Mouse (Mus musculus) hematopoietic stem cell, adult 5-6 weeks (primary cell): Measurements from ENCODE around the gene Wasf2. TPM values are rescaled to one million over a fixed set of nuclear protein-coding genes. Genes with fewer than 3 reads are reported as not detected.
A peak's percentile ranks its signal among the peaks of the same experiment; 100 is the strongest.

Experiments used
- ATAC-seq, 2 experiments: fragments of 125-278 bp in 1 of 2; replicated peaks in 1 of 2; 2 replicates each; pipeline ENCODE4 v1.8.0; 2016 to 2017; ENCODE audit warnings: inconsistent platforms in 2 of 2, mild to moderate bottlenecking in 2 of 2, moderate number of reproducible peaks in 2 of 2, low read depth in 1 of 2, moderate TSS enrichment in 1 of 2; ENCODE audit not compliant: low FRiP score in 2 of 2, poor library complexity in 2 of 2, severe bottlenecking in 2 of 2, insufficient read depth in 1 of 2, low TSS enrichment in 1 of 2
- total RNA-seq: library from RNA; stranded (forward); fragments of 172-1452, 232-1000 nt; gene quantifications from 2 replicates; pipeline ENCODE4 v1.2.3, GENCODE M21; 2017

Gene Wasf2
- total RNA-seq, 1 experiment from 2014 or later: 46.9 TPM

DNA sequence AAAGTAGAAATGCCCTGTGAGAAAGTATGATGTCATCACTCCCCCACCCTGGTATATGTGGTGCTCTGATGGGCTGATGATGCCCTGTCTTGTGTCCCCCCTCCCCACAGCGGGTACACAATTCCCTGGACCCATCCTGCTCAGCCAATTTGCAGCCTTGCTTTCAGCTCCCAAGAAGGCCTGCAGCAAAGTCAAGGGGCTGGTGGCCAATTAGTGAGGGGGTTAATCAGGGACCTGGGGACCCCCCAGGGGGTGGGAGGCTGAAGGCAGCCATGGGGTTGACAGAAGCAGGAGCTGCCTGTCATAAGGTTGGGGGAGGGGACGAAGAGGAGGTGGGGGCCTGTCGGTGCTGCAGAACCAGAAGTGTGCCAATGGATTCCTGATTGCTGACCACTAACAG, 73.3 kb downstream of the Wasf2 start:
- no peak for ATAC-seq

DNA sequence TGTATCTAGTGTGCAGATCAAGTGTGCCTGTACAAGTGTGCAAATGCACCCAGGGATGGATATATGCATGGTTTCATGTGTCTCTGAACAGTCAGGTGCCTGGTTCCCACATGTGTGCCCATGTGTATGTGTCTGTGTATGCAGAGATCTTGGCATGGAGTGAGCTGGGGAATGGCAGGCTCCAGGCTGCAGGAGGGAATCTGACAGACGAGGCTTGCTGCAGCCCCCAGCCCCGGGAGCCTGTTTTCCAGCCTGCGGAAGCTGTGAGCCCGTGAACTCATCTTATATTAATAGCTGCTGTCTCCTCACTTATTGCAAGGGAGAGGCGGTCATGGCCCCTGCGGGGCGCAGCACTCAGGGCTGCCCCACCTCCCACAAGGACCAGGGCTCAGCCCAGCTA, 74.1 kb downstream of the Wasf2 start:
- no peak for ATAC-seq

DNA sequence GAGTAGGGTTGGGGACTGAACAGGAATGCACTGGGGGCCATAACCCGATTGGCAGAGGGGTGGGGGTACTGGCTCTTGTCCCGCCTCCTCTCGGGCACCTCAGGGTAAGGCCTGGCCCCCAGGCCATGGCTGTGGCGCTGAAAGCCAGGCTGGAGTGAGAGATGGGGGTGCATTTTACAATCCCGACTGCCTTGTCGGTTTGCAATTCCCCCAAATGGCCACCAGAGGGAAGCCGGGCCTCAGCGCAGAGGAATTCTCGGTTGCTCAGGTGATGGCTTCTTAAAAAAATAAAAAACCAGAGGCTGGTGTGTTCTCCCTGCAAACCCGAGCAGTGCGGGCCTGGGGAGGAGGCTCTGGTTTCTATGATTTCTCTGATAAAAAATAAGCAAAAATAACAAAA, 79.1 kb downstream of the Wasf2 start:
- peak; percentile 55 to 63 for ATAC-seq

DNA sequence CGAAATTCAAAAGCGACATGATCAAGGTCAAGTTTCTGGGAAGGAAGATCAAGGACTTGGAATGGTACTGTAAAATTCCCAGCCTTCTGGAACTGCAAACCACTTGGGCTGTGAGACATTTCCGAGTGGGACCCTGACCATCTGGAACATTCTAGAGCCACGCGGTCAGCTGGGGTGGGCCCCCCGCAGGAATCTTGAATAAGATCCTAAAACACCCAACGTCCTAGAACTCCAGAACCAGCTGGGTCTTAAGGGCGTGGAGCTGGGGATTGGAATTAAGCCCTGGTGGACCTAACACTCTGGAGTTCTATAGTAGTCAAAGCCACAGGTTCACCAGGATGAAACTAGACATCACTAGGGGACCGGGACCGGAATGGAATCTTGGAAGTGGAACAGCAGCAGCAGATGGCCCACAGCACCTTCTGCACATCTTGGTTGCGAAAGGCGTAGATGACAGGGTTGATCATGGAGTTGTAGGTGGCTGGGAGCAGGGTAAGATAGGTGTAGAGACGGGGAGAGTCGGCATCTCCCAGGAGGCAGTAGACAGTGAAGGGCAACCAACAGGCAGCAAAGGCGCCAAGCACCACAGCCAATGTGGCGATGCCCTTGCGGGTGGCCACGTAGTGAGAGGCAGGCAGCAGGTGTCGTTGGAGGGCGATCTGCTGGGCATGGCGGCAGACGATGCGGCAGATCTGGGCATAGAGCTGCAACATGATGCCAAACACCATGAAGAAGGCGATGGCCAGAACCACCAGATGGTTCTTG, 79.9 kb downstream of the Wasf2 start:
- ATAC-seq: no peak

DNA sequence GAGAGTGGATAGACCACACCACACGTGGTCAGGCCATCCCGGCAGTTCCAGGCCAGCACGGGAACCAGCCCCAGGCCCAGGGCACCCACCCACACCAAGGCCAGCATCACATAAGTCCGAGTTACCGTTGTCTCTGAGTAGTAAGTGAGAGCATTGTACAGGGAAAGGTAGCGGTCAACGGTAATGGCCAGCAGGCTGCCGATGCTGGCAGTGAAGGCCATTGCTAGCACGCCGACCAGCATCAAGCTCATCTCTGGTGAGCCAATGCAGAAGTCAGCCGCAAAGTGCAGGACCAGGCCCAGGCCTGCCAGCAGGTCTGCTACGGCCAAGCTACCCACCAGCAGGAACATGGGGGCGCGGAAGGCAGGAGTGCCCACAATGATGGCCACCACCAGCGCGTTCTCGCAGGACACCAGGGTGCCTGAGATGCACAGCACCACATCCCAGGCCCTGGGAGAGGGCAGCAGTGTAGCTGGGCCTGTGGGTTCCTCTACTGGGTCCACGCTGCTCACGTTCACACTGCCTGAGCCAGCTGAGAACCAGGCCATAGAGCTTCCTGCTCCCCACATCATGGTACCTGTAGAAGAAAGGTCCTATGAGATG, 80.6 kb downstream of the Wasf2 start:
- ATAC-seq: no peak

DNA sequence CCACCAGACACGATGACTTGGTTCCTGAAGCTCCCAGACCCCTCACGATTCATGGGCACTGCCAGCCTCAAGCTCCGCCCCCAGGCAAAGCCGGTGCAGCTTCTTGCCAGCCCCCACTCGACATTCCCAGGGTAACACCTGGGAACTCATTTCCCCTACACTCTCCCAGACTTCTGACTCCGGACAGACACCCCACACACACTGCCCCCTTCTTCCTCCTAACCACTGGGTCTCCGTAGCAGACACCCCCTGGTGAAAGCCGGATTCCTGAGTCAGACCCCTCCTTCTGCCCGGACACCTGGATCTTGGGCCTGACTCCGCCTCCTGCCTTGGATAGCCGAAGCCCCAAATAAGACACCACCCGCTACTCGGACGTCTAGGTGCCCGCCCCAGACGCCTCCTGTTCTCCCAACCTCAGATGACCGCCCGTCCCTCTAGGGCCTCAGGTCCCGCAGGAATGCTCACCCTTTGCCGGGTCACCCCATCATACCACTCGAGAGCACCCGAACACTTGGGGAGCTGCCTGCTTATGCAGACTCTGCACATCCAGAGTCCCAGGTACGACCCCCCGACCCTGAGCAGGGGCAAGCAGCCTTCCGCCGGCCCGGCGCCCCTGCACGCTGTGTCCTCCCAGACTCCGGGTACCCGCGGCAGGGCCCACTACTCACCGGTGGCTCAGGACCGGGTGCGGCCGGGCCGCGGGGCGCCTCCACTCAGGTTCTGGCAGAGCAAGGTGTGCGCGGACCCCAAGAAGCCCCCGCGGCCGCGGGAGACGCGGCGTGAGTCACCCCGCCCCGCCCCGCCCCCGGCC, 81.7 kb downstream of the Wasf2 start, which contains the start of the genes Cd164l2 and Gpr3:
Cd164l2 (plus strand) TSS at position 381 of the 811 bp plus-strand sequence.
Gpr3 (minus strand) TSS at position 786 of the 811 bp plus-strand sequence.
- ATAC-seq: no peak

DNA sequence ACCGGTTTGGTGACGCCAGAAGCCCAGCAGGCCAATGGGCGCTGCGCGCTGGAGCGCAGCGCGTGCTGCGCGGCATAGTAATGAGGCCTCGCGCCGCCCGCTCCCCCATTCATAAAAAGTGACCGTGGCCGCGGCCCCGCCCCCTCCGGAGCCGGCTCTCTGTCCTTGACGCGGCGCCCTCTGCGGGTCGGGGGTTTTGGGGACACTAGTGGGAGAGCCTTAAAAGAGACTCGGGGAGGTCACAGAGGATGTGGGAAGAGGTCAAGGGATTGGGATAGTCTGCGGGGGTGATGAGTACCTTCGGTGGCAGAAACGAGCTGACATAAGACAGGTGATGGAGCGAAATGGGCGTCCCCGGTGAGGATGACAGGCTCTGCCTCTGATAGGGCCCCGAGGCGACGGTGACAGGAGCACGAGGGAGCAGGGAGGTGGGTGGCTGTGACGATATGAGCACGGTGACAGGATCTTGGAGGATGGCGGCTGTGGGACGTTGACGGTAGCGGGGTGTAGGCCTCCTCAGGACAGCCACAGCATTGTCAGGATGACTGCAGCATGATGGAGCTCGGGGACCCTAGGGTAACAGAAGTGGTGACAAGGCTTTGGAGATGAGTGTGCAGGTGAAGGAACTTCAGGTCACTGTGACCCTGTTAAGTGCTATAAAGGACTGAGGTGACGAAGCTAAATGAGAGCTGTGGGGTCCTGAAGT, 82.4 kb downstream of the Wasf2 start:
- peak; percentile 52 for ATAC-seq

DNA sequence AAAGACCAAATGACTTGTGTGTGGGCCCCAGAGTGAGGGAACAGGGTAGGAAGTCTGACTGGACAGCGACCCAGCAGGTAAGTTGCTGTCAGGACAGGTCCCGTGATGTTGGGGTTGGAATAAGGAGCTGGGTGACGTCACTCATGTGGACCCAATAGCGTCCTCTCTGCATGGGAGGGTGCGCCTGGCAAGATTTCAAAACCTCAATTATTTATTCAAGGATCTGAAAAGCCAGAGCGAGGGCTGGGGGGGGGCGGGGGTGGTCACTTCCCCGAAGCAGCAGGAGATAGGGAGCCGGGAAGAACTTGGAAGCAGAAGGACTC, 82.9 kb downstream of the Wasf2 start:
- no peak for ATAC-seq

DNA sequence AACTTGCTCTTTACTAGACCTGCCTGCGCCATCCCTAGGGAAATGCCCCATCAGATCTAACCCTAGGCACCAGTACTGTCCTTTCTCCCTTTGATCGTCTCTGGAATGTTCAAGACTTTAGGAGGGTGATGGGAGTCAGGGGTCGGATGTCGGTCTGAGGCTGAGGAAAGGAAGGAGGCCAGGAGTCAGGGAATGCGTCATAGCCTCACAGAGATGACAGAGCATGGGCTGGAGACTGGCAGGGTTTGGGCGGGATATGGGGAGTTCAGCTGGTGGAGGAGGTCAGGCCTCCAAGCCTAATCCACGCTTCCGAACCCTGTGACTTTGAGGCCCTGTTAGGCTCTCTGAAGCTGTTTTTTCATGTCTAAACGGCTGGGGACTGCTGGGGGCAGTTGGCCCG, 83.4 kb downstream of the Wasf2 start:
- ATAC-seq: no peak

DNA sequence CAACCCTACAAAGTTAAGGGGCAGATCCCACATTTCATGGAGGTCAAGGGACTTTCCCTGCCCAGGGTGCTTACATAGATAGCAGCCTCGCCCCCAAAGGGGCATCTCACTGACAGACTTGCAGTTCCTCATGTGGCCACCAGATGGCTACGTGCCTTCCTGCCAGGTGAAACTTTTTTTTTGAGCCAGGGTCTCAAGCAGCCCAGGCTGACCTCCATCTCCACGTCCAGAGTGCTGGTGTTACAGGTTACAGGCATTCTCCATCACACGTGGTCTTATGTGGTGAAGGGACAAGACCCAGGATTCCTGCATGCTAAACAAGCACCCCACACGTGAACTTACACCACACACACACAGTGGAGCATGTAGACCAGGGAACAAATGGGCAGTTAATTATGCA, 87.3 kb downstream of the Wasf2 start:
- ATAC-seq: peak in 1 of 2 experiments; percentile 42; a peak in 2 of 4 replicates

DNA sequence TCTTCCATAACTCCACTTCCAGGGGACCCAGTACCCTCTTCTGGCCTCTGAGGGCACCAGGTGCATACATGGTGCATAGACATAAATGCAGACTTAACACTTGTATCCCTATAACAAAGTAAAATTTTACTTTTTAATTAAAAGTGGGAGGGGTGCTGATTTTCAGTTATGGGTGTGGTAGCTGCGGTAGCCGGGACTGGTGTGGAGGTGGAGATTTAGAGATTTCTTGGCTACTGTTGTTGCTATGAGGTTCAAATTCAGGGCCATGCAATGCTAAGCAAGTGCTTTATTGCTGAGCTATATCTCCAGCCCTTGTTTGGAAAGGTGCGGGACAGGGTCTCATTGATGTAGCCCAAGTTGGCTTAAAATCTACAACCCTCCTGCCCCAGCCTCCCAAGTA, 88.4 kb downstream of the Wasf2 start:
- ATAC-seq: no peak

DNA sequence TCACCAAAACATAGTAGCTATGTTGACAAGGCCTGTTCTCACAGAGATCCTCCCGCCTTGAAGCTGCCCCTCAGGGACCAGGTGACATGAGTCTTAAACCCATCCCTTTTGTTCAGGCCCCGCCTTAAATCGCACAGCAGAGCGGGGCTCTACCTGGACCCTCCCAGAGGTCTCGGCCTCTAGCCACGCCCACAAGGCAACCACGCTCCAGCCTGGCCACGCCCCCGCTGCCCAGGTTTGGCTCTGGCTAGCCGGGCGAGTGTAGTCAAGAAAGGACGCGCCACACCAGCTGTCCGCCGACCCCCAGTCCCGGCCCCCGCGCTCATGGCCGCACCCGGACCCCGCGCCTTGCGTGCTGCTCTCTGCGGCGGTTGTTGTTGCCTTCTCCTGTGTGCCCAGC, 90.4 kb downstream of the Wasf2 start:
- no peak for ATAC-seq

DNA sequence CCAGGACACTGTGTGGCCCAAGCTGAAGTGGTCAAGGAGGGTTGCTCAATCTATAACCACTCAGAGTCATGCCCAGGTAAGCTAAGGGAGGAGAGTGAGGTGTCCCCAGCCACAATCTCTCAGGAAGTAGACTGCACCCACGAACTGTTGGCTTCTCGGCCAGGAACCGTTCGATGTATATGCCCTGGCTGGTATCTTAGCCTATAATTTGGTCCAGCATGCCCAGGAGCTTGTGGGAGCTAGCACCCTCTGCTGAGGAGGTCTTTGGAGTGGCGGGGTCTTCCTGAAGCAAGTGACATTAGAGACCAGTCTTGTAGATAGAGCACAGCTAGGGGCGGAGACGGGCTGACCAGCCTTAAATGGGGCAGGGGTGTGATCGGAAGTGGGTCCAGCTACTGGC, 91.4 kb downstream of the Wasf2 start:
- no peak for ATAC-seq

DNA sequence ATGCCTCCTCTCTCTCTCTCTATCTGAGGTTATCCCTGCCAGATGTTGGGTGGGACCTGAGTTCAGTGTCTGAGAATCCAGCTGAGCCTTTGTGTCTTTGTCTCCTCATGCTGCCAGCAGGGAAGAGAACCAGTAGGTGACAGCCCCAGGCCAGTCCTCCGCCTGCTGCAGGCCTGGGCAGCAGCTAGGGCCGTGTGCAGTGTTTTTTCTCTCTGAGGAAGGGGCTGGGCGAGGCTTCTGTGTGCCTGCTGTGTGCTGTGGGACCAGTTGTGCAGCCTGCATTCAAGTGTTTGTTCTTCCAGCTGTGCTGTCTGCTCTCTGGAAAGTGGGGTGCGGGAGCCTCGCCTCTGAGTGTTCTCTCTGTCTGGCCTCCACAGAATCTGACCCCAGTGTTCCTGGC, 93.6 kb downstream of the Wasf2 start:
- no peak for ATAC-seq

DNA sequence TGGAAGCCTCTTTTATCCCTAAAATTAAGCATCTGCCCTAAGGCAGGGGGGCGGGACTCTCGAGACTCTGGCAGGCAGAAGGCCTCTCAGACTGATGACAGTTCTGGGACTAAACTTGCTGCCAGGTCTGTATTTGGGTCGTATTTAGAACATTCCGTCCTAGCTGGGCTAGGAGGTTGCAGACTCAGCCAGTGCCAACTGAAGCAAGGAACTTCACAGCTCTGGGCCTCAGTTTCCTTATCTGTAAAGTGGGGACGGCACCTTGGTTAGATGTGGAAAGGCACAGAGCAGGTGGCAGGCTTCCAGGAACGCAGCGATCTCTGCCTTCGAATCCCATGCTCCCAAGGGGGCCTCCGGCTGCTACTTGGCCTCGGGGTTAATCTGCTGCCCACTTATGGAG, 95.8 kb downstream of the Wasf2 start:
- ATAC-seq: no peak

DNA sequence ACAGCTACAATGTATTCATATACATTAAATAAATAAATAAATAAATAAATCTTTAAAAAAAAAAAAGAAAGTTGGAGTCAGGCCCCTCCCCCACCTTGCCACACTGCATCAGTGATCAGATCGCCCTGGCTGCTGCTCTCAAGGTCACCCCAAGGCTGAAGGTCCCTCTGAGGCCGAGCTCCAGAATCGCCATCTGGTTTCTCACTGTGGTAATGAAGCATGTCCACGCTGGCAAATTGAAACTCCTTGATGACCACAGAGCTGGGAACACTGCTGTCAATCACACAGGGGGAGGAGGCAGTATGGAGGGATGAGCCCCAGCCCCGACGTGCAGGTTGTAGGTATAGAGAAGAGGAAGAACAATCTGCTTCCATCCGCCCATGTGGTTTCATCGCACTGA, 97.3 kb downstream of the Wasf2 start:
- no peak for ATAC-seq

DNA sequence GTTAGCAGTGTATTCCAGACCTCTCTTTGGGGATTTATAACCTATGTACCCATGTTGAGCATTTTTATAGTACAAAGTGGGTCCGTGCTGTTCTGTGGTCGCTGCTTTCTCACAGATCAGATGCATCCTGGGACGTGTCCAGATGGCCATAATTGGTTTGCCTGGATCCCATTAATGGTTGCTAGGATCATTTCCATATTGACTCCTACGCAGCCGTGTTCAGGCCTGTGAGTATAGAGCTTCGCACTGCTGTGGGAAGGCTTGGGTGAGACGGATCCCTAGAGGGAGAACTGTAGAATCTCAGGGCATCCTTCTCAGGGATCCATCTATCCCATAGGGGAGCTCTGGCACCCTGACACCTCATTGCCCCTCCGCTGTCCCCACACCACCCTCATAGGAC, 99.3 kb downstream of the Wasf2 start:
- no peak for ATAC-seq
